Mouse (Mus musculus) liver, embryonic 15.5 days (tissue): Measurements from ENCODE around the gene Lacc1. TPM values are rescaled to one million over a fixed set of nuclear protein-coding genes. Genes with fewer than 3 reads are reported as not detected.

Source experiments
- ATAC-seq: fragments of 200-750 bp; cut with Nextera tagmentation; 2 replicates; pipeline ENCODE4 v1.8.0; 2017; ENCODE audit warnings: moderate number of reproducible peaks, mild to moderate bottlenecking, moderate library complexity; ENCODE audit not compliant: insufficient read depth
- H3K27ac ChIP-seq: fragments of 300-500 bp; sonication (generic); replicated peaks from 2 replicates; pipeline ENCODE4 v1.5.1; 2015; ENCODE audit warnings: mild to moderate bottlenecking, inconsistent platforms
- H3K27me3 ChIP-seq: fragments of 300-500 bp; sonication (generic); 2 replicates; pipeline ENCODE4 v1.6.1; 2015; ENCODE audit warnings: mild to moderate bottlenecking, inconsistent platforms
- H3K36me3 ChIP-seq: fragments of 300-500 bp; sonication (generic); replicated peaks from 2 replicates; pipeline ENCODE4 v1.6.1; 2015; ENCODE audit warnings: moderate library complexity, mild to moderate bottlenecking, inconsistent platforms
- H3K4me1 ChIP-seq: fragments of 300-500 bp; sonication (generic); replicated peaks from 2 replicates; pipeline ENCODE4 v1.6.1; 2015; ENCODE audit warnings: inconsistent platforms
- H3K4me2 ChIP-seq: fragments of 300-500 bp; sonication (generic); 2 replicates; pipeline ENCODE4 v1.6.1; 2015; ENCODE audit warnings: moderate library complexity, mild to moderate bottlenecking, inconsistent platforms
- H3K4me3 ChIP-seq: fragments of 300-500 bp; sonication (generic); replicated peaks from 2 replicates; pipeline ENCODE4 v1.5.1; 2015; ENCODE audit warnings: mild to moderate bottlenecking, inconsistent platforms
- H3K9ac ChIP-seq: fragments of 300-500 bp; sonication (generic); 2 replicates; pipeline ENCODE4 v1.6.1; 2015; ENCODE audit warnings: moderate library complexity, mild to moderate bottlenecking, inconsistent platforms
- H3K9me3 ChIP-seq: fragments of 300-500 bp; sonication (generic); replicated peaks from 2 replicates; pipeline ENCODE4 v1.6.1; 2016; ENCODE audit warnings: inconsistent platforms
- WGBS: fragments of 180-500 bp; shearing (Covaris S2); methylation state at CpG from one replicate; pipeline ENCODE4 v1.1.7; 2015; ENCODE audit warnings: mixed read lengths; ENCODE audit not compliant: insufficient replicate concordance; 5-methylcytosine and 5-hydroxymethylcytosine counted together
- polyA plus RNA-seq: library from polyadenylated mRNA; unstranded; fragments of >200 nt; fragmentation: Nextera tagmentation; extraction: Ambion mirVana; gene quantifications from 2 replicates; pipeline ENCODE4 v1.2.1, GENCODE M21; 2015

Lacc1 gene
- polyA plus RNA-seq, 1 experiment from 2014 or later: 4.5 TPM

GRCm38 (mm10) chr14:76979569-76979968 is 57.1 kb downstream of the Lacc1 start:
- 54% methylated on average over 9 of the region's 9 CpGs for WGBS
- H3K9me3 ChIP-seq: no peaks in the 10 kb centered on the region
- no peak overlapping the region for H3K4me3 ChIP-seq
- no peaks in the 10 kb centered on the region for H3K4me1 ChIP-seq
- no peak for ATAC-seq
- H3K27ac ChIP-seq: no peak overlapping the region
- H3K4me2 ChIP-seq: no peak overlapping the region
- no peaks in the 10 kb centered on the region for H3K36me3 ChIP-seq
- no peak overlapping the region for H3K9ac ChIP-seq
- H3K27me3 ChIP-seq: no peaks in the 10 kb centered on the region

Other genes starting within 250 kb of the Lacc1 start
- gene Ccdc122, start 132 bp downstream of the Lacc1 start, polyA plus RNA-seq: 1.3 and 1.4 TPM in 2 replicates
- gene Enox1, start 119.9 kb upstream of the Lacc1 start, polyA plus RNA-seq: 0.14 and 0.35 TPM in 2 replicates